Mouse (Mus musculus) gastrocnemius, postnatal 25 days (tissue): ENCODE measurements at regions not wholly inside any gene's neighbourhood (a gene's known extent, or its start where the extent isn't known, plus 50 kb on each side); places are given as distances from the start of the nearest gene placed in this dataset.
A peak's percentile ranks its signal among the peaks of the same experiment; 100 is the strongest.
"Not testable (repeated sequence)": the region's sequence is repeated elsewhere in the genome, so short reads cannot be mapped to it uniquely, and the experiment has no call there.

Source experiments
- DNase-seq: peaks from one replicate; pipeline ENCODE4 v3.0.0; 2022

- no peak for DNase-seq
These were observed 493.3 kb upstream of the Id2 start for GRCm38 (mm10) chr12:25590262-25590661.

DNA sequence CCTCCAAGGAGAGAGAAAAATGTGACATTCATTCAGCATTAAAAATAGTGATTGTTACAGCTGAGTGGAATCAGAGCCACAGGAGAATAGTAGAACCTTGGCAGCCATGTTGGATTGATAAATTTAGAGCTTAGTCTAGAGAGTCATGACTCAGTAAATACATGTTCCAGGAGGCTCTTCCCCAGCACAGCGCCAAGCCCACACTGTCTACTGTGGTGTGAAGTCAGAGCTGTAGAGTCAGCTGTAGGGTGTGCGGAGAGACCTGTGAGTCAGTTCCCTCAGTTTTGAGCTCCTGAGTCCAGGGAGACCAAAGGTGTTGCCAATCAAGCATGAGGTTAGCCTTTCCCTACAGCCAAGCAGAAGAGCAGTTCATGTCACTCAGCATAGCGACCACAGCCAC lies 488.8 kb upstream of the Id2 start:
- no peak for DNase-seq

- DNase-seq: no peak
These were observed 482.5 kb upstream of the Id2 start for GRCm38 (mm10) chr12:25579407-25579806.

- DNase-seq: no peak
These were observed 468.2 kb upstream of the Id2 start for GRCm38 (mm10) chr12:25565131-25565530.

GRCm38 (mm10) chr12:25559601-25560000 lies 462.7 kb upstream of the Id2 start:
- DNase-seq: no peak

- DNase-seq: no peak
These were observed 456.7 kb upstream of the Id2 start for GRCm38 (mm10) chr12:25553656-25554055.

DNA sequence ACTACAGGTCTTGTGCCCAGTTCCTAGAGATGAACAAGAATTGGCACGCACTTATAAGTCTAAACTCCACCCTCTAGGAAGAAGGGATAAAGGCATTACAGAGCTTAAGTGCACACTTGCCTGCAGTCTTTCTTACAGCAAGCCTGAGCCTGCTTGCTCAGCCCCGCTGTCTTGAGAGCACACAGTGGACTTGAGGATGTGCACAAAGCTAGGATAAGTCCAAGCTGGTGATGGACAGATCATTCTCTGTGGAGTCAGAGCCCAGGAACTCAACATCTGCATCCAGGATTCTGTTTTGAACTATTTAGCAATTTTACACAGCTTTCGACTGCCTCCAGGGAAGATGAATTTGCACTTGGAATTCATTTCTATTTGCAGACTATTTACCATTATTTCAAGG lies 452.8 kb upstream of the Id2 start:
- DNase-seq: no peak

DNA sequence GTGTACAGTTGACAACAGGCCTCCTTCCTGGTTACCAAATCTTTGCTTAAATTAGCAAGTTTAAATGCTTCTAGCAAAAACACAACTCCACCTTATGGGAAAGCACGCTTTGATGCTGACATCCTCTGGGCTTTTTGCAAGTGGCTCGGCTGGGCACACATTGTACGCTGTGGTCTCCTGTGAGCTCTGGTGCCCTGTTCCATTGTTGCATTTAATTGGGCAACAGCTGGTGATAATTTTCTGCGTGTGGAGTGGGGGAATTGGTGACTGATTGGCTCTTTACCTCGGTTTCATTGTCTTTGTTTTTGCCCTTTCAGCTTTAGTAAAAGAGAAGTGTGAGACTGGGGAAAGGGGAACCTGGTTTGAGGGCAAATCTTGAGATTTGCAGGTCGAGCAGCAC lies 447.3 kb upstream of the Id2 start:
- DNase-seq: no peak

DNA sequence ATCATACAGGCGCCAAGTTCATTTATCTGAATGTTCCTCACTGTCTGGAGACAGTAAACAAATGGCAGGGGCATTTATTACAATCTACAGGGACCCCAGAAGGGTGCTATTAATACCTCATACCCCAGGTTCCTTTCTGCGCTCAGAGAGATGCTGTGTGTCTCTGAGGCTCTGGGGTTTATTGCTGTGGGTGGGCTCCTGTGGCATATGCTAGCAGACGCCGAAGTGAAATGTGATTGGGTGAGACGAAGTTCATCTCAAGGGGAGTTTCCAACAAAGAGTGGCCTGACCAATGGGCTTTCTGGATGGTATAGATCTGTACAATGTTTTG lies 437.6 kb upstream of the Id2 start:
- DNase-seq: no peak

DNA sequence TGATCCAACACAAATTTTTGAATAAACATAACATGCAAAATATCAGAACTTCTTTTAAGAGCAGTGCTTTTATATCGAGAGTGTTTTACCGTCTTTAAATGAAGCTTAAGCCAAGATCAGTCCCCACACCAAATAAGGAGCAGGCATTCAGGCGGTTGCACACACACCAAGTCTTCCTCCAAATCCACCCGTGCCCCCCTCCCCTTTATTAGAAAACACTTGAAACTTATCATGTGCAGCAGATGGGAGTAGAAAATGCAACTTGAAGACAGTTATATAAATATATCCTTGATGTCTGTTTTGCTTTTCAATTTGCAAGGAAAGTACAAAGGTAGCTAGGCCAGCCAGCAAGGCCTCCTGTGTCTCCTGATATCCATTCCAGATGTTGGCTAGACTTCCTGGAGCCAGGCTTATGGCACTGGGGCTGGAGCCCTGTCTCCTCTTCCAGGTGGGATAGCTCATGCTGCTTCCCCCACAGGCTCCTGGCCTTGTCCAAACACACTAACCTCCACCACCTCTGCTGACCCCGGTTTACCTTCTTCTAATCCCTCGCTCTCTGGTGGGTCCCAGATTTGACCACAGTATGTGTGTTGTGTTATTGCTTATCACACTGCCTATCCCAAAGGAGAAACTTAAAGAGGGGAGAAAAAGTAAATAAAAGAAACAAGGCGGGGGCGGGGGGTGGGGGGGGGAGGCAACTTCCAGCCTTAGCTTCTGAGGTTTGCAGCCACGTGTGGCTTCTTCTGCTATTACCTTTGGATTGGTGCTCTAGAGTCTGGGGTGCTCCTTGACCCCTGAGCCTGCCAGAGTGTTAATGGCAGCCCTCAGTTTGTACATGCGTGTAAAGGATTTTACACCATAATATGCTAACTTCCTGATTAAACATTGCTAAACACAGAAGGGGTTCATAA lies 437.0 kb upstream of the Id2 start:
- peak; percentile 37 for DNase-seq

GRCm38 (mm10) chr12:25530483-25530882 lies 433.5 kb upstream of the Id2 start:
- DNase-seq: no peak

DNA sequence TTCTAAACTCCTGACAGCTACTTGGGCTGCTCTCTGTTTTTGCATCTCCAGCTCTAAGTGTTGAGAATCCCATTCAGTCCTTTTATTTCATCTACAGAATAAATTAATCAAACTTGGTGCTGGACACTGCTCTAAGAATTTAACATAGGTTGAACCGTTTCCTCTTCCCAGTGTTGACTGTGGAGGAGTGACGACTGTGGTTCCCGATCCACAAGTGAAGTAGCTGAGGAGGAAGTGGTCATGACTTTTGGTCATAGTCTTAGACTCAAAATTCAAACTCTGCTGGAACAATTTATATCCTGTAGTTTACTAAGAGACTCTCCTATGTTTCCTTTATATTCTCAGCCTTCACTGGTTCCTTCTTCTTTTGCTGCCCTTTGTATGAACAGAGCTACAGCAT lies 432.6 kb upstream of the Id2 start:
- DNase-seq: no peak

DNA sequence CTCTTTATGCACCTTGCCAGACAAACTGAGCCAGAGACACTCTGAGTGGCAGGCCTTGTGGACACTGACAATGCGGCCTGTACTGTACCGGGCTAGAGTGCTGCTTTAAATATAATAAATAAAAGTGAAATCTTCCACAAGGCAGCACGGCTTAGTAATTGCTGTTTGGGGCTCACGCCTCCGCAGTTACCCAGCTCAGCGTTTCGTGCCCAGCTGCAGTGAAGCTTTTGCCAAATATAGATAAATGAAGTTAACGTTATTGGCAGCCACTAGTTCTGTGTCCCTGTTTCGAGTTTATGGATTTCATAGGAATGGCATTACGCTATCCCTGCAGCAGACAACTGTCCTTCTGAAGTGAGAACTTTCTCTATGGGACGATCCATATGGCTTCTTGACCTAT lies 429.7 kb upstream of the Id2 start:
- DNase-seq: no peak

DNA sequence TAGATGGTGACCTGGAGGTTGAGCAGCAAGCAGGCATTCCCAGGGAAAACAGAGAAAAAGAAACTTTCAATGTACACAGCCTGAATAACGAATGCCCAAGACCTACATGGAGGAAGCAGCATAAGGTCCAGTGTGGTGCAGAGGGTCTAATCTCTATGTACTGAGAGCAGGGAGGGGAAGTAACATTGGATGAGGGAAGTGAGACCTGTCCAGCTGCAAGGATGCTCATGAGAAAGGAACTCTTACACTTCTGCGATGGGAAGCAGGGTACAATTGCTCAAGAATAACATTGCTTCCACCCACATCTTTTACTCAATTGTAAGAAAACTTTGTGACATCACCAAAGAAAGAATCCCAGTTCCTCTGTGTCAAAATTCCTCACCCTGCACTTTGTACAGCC lies 419.8 kb upstream of the Id2 start:
- no peak for DNase-seq

GRCm38 (mm10) chr12:25513679-25514078 lies 416.7 kb upstream of the Id2 start:
- no peak for DNase-seq

- DNase-seq: peak; percentile 11
These were observed 412.7 kb upstream of the Id2 start for GRCm38 (mm10) chr12:25509666-25510065.

GRCm38 (mm10) chr12:25493233-25493632 lies 396.3 kb upstream of the Id2 start:
- DNase-seq: peak; percentile 12

DNA sequence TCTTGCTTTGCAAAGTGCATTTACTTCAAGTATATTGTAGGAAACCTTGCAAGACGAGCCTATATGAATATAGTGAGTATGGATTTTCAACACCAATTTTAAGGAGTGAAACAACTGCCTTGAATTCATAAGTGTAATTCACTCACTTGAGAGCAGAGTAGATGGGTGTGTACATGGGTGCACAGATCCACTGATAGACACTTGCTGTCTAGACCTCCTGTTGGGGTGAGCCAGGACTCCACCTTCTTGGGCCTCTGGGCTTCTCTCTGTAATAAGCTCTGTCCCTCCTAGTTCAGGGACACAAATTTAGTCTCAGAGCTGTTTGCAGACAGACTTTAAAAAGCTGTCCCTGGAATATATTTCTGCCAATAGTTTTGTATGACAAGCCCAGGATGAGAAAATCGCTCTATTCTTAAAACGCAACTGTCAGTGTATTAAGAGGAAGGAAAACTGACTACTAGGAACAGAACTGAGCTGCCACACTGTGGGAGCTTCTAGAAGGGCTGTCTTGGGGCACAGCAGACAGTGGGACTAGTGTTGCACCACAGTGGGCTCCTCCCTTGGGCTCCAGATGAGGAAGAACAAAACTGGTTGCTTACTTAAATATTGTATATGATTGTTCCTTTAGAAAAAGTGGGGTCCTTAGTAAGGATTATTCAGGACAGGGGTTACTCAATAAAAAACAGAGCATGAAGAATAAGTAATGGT lies 395.7 kb upstream of the Id2 start:
- DNase-seq: no peak

DNA sequence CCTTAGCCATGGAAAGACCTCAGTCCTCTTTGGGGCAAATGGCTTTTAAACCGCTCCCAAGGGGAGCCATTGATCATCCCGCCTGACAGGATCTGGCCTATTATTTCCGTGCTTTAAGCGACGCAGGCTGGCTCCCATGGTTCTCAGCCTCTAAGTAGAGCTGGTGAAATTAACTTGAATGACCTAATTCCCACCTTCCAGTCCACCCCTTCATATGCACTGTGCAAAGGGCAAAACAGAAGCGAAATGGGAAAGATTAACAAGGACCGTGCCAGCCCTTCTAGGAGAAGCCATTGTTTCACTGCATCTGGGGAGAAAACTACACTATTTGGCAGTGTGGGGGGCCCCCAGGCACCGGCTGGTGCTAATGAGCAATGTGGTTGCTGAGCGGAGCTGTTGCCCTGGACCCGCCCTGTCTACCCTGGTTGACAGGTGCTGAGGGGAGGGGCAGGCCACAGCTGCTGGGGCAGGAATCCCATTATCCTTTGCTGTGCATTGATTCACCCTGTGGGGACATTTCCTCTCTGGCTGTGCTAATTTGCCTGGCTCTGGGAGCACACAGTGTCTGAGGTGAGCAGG lies 378.3 kb upstream of the Id2 start:
- DNase-seq: no peak

- no peak for DNase-seq
These were observed 372.2 kb upstream of the Id2 start for GRCm38 (mm10) chr12:25469181-25469580.

DNA sequence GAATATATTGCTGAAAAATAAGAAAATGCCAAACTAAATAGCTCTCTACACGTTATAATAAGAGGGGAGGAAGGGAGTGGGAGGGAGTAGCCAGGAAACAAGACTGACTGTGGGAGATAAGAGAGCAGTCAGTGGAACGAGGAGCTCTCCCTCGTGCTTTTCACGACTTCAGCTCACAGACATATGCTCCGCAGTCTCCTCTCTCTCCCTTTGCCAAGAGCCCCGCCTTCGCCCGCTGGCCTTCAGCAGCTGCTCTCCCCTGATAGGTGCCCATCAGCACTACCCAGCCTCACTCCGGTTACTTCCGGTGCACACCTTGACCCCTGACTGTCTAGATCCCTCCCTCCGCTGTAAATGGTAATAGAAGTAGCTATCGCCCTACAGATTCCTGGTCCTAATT lies 370.8 kb upstream of the Id2 start:
- no peak for DNase-seq

- not testable (repeated sequence) for DNase-seq
These were observed 365.8 kb upstream of the Id2 start for GRCm38 (mm10) chr12:25462690-25463089.

- no peak for DNase-seq
These were observed 358.5 kb upstream of the Id2 start for GRCm38 (mm10) chr12:25455281-25455989.
